Mouse (Mus musculus) adrenal gland, postnatal 10 days (tissue): Measurements from ENCODE around the gene Rdm1. TPM values are rescaled to one million over a fixed set of nuclear protein-coding genes. Genes with fewer than 3 reads are reported as not detected.
A peak's percentile ranks its signal among the peaks of the same experiment; 100 is the strongest.
"Not testable (repeated sequence)": the region's sequence is repeated elsewhere in the genome, so short reads cannot be mapped to it uniquely, and the experiment has no call there.

Experiments
- DNase-seq: peaks from one replicate; pipeline ENCODE4 v3.0.0; 2021; ENCODE audit warnings: mixed read lengths
- long read RNA-seq, 2 experiments: library from polyadenylated mRNA; stranded (forward); transcript quantifications; one replicate each; pipeline ENCODE4 v2.0.0; 2021
- total RNA-seq, 2 experiments: library from RNA; stranded (reverse); gene quantifications; 2 replicates each; pipeline ENCODE4 v1.2.3; 2021

Rdm1 gene
- total RNA-seq: 10 to 100 TPM; 22.5 to 26.4 TPM
- long read RNA-seq, experiment 1, transcript Rdm1-201 (7 exons, 1,124 nt): major isoform, 37 of 46 reads
- long read RNA-seq, experiment 1, partial matches to known transcripts: 2 of 46 reads
- long read RNA-seq, experiment 1, other reads (novel, unspliced or antisense): 7 of 46 reads
- long read RNA-seq, experiment 2, transcript Rdm1-201 (7 exons, 1,124 nt): major isoform, 22 of 24 reads
- long read RNA-seq, experiment 2, partial matches to known transcripts: 0 of 24 reads
- long read RNA-seq, experiment 2, other reads (novel, unspliced or antisense): 2 of 24 reads

DNA sequence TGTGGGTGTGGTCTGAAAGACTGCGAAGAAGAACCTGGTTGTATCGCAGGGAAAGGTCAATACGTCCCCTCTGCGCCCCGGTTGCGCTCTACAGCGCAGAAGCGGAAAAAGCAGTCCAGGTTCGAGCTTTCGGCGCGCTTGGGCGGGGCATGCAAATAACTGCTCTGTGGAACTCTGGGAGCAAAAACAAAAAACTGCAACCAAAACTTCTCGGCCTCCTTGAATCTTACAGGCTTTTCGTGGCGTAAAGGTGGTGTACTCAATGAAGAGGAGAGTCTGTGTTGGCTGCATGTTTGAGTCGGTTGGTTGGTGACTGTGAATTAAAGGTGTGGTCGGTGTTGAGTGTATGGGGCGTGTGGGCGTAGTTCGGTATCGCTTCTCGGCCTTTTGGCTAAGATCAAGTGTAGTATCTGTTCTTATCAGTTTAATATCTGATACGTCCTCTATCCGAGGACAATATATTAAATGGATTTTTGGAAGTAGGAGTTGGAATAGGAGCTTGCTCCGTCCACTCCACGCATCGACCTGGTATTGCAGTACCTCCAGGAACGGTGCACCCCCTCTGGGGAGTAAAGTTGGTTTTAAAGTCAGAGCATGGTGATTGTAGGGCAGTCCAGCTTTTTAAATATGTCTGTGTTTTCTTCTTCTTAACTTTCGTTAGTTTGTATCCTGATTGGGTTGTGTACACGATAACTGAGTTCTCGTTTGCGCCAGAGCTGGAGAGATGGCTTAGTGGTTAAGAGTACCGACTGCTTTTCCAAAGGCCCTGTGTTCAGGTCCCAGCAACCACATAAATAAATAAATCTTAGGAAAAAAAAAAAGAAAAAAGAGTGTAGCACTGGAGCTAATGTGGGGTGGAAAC, at the start of gene Rdm1:
TSS of gene Rdm1 (plus strand) at position 201 of the 862 bp plus-strand sequence.
- peak; percentile 89 for DNase-seq

DNA sequence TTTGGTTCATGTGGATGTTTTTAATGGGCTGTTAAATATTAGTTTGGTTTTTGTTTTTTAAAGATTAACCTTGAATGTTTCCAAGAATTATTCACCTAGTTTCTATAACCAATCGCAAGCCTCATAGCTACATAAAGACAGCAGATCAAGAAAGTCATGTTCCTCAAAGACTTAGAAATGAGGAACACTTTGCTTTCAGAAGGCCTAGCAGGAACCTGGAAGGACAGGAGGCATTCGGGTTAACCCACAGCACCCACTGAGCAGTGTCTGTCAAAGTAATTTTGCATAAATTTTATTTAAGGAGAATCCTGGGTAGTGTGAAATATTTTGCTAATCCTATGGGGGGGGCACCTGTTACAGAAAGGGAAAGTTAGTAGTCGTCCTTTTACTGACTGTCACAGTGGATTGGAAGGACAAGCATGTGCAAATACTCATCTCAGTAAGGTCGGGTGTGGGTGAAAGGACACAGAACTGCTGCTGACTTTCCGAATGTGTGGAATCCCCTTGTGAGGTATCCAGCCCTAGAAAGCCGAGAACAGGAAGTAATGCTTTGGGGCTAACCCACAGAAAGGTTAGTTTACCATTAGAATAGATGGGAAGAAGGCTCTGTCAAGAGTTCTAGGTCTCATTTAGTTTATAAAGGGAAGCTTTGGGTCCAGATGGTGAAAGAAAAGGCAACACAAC, 45.8 kb upstream of the Rdm1 start:
- no peak for DNase-seq

DNA sequence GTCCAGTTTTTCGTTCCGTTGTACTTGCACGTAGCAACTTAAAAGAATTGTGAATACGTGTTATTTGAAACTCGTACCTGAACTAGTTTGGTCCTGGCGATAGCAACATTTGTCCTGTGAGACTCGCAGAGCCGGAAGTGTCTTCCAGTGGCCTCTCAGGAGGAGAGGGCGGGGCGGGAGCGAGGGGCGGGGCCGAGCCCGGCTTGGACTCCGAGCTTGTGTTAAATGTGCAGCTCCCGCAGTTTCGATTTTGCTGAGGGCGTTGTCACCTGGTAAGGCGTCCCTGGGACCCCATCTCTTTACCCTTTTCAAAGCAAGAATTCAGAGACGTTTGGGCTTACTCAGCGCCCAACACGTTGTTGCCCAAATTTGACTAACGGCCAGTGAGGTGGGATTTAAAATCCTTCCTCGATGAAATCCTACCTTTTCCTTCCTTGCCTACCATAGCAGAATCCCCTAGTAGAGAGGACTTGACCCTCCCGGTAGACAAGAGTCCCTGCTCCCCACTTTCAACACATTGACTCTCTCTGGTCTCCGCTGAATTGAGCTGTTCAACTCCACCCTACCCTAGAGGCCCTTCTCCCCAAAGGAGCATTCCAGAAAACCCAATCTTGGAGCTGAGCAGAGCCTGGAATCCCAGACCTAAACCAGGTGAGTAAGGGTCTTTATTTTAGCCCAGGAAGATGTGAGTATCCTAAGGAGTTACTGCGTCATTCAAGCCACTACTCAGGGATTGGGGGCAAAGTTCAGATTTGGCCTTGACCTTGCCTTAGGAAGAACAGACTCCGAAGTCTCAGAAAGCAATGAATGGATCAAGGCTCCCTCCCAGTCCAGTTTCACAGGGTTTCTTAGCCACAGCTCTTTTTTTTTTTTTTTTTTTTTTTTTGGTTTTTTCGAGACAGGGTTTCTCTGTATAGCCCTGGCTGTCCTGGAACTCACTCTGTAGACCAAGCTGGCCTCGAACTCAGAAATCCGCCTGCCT, 44.6 kb upstream of the Rdm1 start, which contains the start of gene Tmem106a:
TSS of gene Tmem106a (plus strand) at position 189 of the 982 bp plus-strand sequence.
- peak; percentile 86 for DNase-seq

DNA sequence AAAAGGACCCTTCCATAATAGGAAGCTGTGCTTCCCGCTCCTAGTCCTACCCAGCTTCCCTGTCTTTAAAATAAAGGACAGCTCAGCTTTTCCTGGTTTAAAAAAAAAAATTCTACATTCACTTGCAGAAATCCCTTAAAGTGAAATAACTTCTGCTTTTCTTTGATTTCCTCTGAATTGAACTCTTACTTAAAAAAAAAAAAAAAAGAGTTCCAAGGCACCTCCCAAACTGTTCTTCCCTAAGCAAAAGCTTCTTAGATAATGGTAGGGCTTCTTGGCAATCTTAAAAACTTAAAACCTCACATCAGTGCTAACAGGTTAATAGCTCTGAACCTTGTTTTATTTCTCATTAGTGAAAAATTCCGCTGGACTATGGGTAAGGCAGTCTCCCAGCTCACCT, 43.8 kb upstream of the Rdm1 start:
- no peak for DNase-seq

DNA sequence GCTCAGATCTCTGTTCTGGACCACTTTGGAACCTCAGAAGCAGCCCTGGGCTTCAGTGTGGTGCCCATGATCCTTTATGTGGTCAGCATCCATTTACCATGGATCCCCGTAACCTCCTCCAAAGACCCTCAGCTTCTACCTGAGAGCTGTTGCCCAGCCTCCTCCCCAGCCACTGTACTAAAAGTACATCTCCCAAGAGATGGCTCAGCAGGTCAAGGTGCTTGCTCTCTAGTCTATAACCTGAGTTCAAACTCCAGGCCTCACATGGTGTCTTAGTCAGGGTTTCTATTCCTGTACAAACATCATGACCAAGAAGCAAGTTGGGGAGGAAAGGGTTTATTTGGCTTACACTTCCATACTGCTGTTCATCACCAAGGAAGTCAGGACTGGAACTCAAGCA, 42.0 kb upstream of the Rdm1 start:
- not testable (repeated sequence) for DNase-seq

DNA sequence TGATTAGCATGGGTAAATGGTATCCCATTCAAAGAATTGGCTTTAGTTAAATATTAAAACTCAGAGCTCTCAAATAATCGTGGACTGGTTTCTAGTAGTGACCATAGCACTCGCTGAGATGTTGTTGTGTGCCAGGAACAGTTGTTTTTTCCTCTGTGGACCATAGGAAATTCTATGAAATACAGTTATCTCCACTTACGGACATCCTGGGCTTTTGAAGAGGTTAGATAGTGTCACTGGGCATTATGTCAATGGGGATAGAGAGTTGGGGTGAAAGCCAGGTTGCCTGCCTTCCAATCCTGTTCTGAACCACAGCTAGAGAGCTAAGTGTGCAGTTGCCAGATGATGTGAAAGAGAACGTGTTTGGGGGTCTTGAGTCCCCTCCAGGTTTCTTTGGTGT, 41.2 kb upstream of the Rdm1 start:
- no peak for DNase-seq

DNA sequence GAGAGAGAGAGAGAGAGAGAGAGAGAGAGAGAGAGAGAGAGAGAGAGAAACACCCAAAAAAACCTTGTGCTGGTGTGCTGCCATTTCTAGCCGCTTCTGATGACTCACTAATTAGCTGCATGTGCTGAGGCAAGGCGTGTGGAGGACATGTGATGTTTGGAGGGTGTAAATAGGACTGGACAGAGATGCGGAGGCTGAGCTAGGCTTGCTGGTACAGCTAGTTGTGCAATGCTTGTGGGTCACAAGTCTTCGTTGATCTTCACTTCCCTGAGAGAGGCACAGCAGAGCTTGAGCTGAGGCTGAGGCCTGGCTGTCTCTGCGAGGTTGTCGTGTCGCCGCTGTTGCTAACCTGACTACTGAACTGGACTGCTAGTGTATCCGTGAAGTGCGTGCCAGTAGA, 39.3 kb upstream of the Rdm1 start:
- DNase-seq: peak; percentile 12

DNA sequence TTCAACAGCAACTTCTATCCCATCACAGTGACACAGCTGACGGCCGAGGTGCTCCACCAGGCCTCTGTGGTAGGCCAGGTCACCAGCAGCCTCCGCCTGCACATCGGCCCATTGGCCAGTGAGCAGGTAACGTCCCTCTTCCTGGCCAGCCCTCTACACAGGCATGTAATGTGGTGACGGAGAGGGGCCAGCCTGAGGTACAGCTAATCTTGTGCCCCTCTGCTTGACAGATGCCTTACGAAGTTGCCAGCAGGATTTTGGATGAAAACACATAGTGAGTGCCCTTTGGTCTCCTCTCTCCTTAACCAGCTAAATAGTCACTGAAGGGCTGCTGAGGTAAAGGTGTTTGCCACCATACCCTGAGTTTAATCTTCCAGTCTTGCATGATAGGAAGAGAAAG, 38.1 kb upstream of the Rdm1 start:
- DNase-seq: no peak

DNA sequence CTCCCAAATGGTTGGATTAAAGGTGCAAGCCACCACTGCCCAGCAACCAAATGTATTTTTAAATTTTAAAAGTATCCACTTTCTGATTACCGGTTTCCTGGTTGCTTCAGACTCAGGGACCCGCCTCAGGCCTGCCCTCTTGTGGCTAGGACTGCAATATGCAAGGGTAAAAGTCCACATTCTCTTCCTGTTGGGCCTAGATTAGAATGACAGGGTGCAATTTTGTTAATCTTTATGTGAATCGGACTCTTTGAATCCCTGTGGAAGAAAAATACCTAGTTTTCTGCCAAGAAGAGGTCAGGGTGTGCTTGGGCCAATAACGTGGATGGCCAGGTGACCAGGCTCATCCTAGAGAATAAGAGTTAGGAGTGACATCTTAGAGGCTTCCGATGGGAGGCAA, 37.6 kb upstream of the Rdm1 start:
- peak; percentile 70 for DNase-seq

DNA sequence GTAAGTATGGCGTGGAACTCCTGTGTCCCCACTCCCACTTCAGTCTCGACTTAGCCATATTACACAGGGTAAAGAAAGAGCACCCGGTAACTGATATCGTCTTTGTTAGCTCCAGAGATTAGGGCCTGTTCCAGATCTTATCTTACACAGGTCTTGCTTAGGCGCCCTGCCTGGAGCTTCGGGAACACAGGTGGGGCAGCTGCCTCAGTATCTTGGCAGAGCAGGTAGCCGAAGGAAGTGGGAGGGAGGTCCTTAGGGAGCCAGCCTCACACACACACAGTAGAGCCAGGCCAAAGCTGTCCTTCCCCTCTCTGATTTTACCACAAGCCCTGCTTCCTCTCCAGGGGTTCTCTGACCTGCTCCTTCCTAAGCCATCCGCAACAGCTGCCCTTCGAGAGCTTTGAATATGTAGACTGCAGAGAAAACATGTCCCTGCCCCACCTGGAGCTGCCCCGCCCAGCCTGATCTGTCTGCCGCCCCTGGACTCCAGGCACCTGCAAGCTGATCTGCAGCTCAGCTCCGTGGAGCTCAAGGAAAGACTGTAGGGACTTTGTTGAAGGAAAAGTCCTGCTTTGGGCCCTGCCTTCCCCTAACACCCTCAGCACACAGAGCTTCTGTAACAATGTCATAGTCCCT, 36.9 kb upstream of the Rdm1 start:
- no peak for DNase-seq

DNA sequence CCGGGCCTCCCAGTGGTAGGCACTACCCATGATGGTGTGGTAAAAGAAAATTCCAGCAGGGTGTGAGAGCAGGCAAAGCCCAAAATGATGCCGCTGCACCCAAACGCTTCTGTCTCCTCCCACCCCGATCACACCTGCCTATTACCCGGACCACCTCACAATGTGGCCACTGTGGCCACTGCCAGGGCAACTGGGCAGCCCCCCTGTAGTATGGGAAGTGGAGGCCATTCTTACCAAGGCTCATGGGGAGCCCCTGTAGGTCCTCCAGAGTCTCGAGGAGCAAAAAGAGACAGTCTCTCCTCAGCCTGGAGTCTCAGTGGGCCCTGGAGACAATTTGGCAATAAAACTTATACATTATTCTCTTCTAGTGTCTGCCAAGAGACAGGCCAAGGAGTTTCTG, 27.8 kb upstream of the Rdm1 start, which contains the start of gene Gm11634:
TSS of gene Gm11634 (minus strand) at position 101 of the 400 bp plus-strand sequence.
- DNase-seq: no peak

DNA sequence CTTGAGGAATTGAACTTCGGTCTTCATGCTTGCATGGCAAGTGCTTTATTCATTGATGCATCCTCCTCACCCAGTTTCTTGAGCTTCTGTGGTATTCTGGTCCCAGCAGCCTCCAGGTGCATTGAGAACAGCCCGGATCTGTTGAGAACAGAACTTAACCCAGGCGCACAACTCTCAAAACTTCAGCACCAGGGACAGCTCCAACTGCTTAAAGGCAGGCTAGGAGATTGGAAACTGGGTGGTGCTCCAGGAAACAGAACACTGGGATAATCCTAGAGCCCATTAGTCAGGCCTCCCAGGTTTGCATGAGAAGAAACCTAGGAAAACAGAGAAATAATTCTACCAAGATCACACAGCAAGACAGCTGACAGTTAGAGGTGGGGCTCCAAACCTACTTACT, 24.5 kb upstream of the Rdm1 start:
- DNase-seq: peak; percentile 85

DNA sequence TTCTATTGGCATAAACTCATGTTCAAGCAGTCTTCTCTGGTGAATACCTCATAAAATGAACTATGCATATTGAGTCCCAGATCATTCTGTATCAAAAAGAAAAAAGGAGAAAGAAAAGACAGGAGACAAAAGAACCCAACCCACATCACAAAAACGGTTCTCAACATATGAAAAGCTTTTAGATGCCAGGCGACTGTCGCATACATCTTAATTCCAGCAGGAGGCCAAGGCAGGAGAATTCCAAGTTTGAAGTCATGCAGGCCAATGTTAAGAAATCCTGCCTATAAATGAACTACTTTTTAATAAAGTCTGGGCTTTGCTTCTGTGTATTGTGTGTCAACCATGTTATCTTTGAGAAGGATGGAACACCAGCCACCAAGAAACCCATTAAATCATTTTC, 22.9 kb upstream of the Rdm1 start:
- DNase-seq: no peak

DNA sequence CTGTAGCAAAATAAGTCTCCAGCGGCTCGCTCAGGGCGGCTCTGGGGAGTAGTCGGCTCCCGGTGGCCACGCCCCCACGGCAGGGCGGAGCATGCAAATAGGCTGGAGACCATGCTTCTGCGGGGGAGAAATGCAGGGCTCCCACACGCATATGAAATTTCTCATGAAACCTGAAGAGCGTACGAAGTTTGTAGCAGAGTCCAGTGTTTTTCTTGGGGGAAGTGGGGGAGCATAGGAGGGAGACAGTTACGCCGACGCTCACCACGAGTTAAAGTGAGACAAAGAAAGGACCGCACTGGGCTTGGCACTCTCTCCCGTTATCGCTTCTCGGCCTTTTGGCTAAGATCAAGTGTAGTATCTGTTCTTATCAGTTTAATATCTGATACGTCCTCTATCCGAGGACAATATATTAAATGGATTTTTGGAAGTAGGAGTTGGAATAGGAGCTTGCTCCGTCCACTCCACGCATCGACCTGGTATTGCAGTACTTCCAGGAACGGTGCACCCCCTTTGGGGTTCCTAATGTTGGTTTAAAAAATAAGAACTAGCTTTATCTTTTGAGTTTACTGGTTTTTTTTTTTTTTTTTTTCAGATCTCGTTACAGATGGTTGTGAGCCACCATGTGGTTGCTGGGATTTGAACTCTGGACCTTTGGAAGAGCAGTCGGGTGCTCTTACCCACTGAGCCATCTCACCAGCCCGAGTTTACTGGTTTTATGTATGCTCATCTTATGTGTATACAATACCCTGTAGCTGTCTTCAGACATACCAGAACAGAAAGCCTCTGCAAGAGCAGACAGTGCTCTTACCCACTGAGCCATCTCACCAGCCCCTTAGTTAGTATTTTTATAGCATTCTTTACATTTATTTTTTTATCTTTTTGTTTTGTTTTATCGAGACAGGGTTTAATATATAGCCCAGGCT, 22.2 kb upstream of the Rdm1 start:
- DNase-seq: peak; percentile 91

DNA sequence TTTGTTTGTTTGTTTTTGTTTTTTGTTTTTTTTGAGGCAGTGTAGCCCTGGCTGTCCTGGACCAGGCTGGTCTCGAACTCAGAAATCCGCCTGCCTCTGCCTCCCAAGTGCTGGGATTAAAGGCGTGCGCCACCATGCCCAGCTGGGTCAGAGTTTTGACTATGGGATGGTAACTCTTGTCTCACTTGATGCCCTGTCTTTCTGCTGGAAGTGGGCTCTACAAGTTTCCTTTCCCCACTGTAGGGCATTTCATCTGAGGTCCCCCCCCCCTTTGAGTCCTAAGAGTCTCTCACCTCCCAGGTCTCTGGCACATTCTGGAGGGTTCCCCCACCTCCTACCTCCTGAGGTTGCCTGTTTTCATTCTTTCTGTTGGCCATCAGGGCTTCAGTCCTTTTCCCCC, 19.9 kb upstream of the Rdm1 start:
- not testable (repeated sequence) for DNase-seq

DNA sequence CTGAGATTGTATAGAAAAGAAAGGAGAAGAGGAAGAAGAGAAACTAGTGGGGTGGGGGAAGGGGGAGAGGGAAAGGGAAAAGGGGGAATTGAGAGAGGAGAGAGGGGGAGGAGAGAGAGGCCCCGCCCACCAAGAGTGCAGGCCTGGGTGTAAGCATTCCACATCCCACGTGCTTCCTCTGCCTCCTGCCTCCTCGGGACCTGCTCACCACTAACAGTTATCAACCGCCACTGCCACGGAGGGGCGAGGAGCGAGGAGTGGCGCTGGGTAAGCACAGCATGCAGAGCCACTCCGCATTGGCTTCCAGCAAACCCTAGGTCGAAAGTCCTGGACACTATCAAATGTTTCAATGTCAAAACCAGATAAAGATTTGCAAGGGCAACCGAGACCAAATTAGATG, 16.6 kb upstream of the Rdm1 start:
- DNase-seq: no peak

DNA sequence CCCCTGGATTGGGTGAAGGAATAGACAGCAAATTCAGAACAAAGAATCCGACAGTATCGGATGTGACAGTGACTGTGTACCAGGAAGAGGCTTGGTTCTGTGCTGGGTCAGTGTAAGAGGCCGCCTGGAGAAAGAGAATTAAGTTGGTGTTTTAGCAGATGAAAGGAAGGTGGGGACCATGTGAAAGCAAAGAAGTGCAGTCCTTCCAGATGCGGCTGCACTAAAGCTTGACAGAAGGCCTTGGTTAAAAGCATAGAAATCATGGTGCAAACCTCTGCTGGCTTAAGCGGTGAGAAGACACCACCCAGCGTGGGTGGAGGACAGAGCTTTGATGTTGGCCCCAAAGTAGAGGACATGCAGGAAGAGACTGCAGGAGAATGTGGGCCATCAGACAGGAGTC, 13.4 kb upstream of the Rdm1 start:
- DNase-seq: no peak

DNA sequence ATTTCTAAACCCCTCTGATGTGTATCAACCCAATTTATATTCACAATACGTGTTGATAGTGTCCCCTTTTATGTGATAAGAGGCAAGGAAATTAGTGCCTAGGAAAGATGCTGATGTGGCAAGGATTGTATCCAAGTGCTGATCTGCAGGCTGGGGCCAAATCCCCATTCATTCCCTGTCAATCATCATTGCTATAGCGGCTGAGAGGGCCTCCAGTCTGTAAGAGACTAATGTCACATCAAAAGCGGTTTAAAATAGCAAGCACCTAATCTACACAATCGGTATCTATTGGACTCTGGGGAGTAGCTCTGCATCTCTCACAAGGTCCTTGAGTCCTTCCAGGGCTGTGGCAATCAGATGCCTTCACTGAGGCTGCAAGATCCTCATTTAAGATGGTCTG, 12.9 kb upstream of the Rdm1 start:
- no peak for DNase-seq

DNA sequence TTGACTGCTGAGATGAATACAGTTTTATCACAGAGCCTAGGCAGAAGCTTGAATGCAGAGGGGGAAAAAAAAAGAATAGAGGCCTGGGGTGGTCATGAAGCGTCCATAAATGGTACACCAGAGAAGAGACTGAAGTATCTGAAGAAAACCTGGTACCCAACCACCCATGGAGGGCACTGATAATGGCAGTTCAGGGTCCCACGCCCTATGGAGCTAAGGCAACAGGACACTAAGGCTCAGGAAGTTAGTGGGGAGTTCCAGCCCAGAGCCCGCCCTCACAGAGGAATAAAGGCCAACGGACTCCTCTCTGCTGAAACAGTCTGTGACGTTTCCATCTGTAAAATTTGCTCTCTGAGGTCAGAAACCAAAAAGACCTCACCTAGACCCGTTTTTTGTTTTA, 11.6 kb upstream of the Rdm1 start:
- DNase-seq: no peak

DNA sequence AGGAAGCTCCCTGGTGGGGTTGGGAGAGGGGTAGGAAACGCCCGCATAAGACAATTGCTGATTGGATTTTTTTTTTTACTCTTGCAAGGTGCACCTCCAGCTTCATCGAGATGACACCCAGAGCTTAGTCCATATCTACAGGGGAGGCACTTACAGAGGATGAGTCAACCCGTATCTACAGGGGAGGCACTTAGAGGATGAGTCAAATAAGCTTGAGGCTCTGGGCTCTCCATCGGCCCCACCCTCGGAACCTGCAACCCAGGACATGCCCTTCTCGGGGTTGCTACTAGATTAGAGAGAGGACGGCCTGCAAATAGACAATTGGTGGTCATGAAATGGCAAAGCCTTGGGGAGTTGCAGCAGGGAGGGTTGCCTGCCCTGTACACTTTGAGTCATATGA, 10.9 kb upstream of the Rdm1 start:
- no peak for DNase-seq
